Mouse (Mus musculus) heart, adult 9 months (tissue): ENCODE data around the gene Neo1.
A peak's percentile ranks its signal among the peaks of the same experiment; 100 is the strongest.

Experiments
- DNase-seq, 2 experiments: peaks; one replicate each; pipeline ENCODE4 v3.0.0; 2022; ENCODE audit warnings: low spot score in 2 of 2

Neo1 gene

GRCm38 (mm10) chr9:58859080-58859635, 177.1 kb downstream of the Neo1 start:
- DNase-seq, result no peak

- DNase-seq, result no peak
These were observed 181.3 kb downstream of the Neo1 start for GRCm38 (mm10) chr9:58854931-58855330.

GRCm38 (mm10) chr9:58849576-58850315, 186.5 kb downstream of the Neo1 start:
- no peak for DNase-seq

GRCm38 (mm10) chr9:58847676-58848075, 188.6 kb downstream of the Neo1 start:
- DNase-seq, result peak; percentile 56 to 63

- no peak for DNase-seq
These were observed 189.2 kb downstream of the Neo1 start for GRCm38 (mm10) chr9:58847008-58847407.

- DNase-seq, result no peak
These were observed 191.6 kb downstream of the Neo1 start for GRCm38 (mm10) chr9:58844597-58844996.

- no peak for DNase-seq
These were observed 194.6 kb downstream of the Neo1 start for GRCm38 (mm10) chr9:58841655-58842054.

GRCm38 (mm10) chr9:58838504-58838903, 197.7 kb downstream of the Neo1 start:
- DNase-seq, result no peak

- DNase-seq, result no peak
These were observed 199.1 kb downstream of the Neo1 start for GRCm38 (mm10) chr9:58837174-58837573.

GRCm38 (mm10) chr9:58832939-58833338, 203.3 kb downstream of the Neo1 start:
- no peak for DNase-seq

- no peak for DNase-seq
These were observed 206.6 kb downstream of the Neo1 start for GRCm38 (mm10) chr9:58829627-58830026.
